Mouse (Mus musculus) heart, postnatal 0 days (tissue): ENCODE results near the gene Kcnn1. TPM values are rescaled to one million over a fixed set of nuclear protein-coding genes. Genes with fewer than 3 reads are reported as not detected.

Experiments
- ATAC-seq: fragments of 200-750 bp; cut with Nextera tagmentation; 2 replicates; pipeline ENCODE4 v1.8.0; 2017; ENCODE audit warnings: low read depth, moderate number of reproducible peaks, moderate library complexity; ENCODE audit not compliant: insufficient read depth
- DNase-seq: peaks from one replicate; pipeline ENCODE4 v3.0.0-alpha.2; 2016; ENCODE audit warnings: low spot score
- H3K27ac ChIP-seq: fragments of 300-500 bp; sonication (generic); 2 replicates; pipeline ENCODE4 v1.5.1; 2014; ENCODE audit warnings: low read depth, mild to moderate bottlenecking
- H3K27me3 ChIP-seq: fragments of 300-500 bp; sonication (generic); 2 replicates; pipeline ENCODE4 v1.6.1; 2014; ENCODE audit warnings: low read length, mixed read lengths; ENCODE audit not compliant: control insufficient read depth, insufficient read depth
- H3K36me3 ChIP-seq: fragments of 300-500 bp; sonication (generic); replicated peaks from 2 replicates; pipeline ENCODE4 v1.6.1; 2014; ENCODE audit warnings: low read length, mixed read lengths; ENCODE audit not compliant: control insufficient read depth, insufficient read depth
- H3K4me1 ChIP-seq: fragments of 300-500 bp; sonication (generic); 2 replicates; pipeline ENCODE4 v1.6.1; 2014; ENCODE audit warnings: antibody characterized with exemption; ENCODE audit not compliant: control insufficient read depth, insufficient read depth
- H3K4me2 ChIP-seq: fragments of 300-500 bp; sonication (generic); 2 replicates; pipeline ENCODE4 v1.6.1; 2014; ENCODE audit warnings: low read depth, mild to moderate bottlenecking, low read length, moderate library complexity
- H3K4me3 ChIP-seq: fragments of 300-500 bp; sonication (generic); 2 replicates; pipeline ENCODE4 v1.5.1; 2014; ENCODE audit warnings: low read depth, low read length
- H3K9ac ChIP-seq: fragments of 300-500 bp; sonication (generic); replicated peaks from 2 replicates; pipeline ENCODE4 v1.6.1; 2014; ENCODE audit warnings: low read depth, low read length, mixed read lengths
- H3K9me3 ChIP-seq: fragments of 300-500 bp; sonication (generic); replicated peaks from 2 replicates; pipeline ENCODE4 v1.6.1; 2016; ENCODE audit warnings: low read length; ENCODE audit not compliant: control insufficient read depth
- CTCF ChIP-seq: IDR thresholded peaks from 2 replicates; pipeline ENCODE4 v1.5.1; 2016; ENCODE audit warnings: antibody characterized with exemption, control low read depth, low read depth
- EP300 ChIP-seq: IDR thresholded peaks from 2 replicates; pipeline ENCODE4 v1.6.1; 2016; ENCODE audit warnings: antibody characterized with exemption, low read depth
- WGBS: fragments of 180-500 bp; shearing (Covaris S2); extraction: QIAGEN DNeasy Blood & Tissue Kit; methylation state at CpG from one replicate; pipeline ENCODE4 v1.1.7; 2014; 5-methylcytosine and 5-hydroxymethylcytosine counted together
- polyA plus RNA-seq: library from polyadenylated mRNA; unstranded; fragments of >200 nt; fragmentation: Nextera tagmentation; extraction: Ambion mirVana; gene quantifications from 2 replicates; pipeline ENCODE4 v1.2.1, GENCODE M21; 2015
- total RNA-seq: library from RNA; depleted of rRNA; stranded (reverse); fragments of >200 nt; gene quantifications from 2 replicates; pipeline ENCODE4 v1.2.3, GENCODE M21; 2014; ENCODE audit warnings: low replicate concordance

Kcnn1 gene
- total and polyA plus RNA-seq, 2 experiments from 2014 or later = 3.4 to 25.2 TPM

DNA sequence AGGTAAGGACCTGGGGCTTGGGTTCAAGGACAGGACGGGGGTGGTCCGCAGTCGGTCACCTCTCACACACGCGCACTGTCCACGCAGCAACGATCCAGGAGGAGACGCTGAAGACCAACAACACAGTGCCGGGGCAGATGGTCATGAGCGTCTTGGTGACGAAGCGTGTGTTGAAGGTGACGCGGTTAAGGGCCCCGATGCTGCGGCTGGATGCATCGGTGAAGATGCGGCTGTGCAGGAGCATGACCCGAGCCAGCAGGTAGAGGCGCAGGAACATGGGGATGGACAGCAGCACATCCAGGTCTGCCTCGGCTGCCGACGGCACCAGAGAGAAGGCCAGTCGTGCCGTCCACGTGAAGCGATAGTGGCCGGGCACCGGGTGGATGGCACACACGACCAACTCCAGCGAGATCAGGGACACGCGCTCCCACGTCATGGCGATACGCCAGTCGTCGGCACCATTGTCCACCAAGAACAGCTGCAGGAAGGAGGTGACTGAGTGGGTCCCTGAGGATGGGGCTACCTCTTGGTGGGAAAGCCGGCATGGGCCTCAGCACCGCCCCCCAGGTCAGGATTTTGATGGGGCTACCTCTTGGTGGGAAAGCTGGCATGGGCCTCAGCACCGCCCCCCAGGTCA is 10.3 kb downstream of the Kcnn1 start:
- ATAC-seq = no peak
- H3K4me3 ChIP-seq = no peak overlapping the region
- no peak for DNase-seq
- H3K27me3 ChIP-seq = no peaks in the 10 kb centered on the region
- TF ChIP-seq CTCF = no peak
- no peak for TF ChIP-seq EP300
- no peaks in the 10 kb centered on the region for H3K4me1 ChIP-seq
- no peak overlapping the region for H3K4me2 ChIP-seq
- H3K36me3 ChIP-seq = no peaks in the 10 kb centered on the region
- no peak overlapping the region for H3K27ac ChIP-seq
- H3K9me3 ChIP-seq = no peaks in the 10 kb centered on the region
- no peak overlapping the region for H3K9ac ChIP-seq
- WGBS = 81% methylated on average over 41 of the region's 41 CpGs

- no peak for DNase-seq
- Histone ChIP-seq H3K36me3 (no peaks in the 10 kb centered on the region), H3K9me3 (no peaks in the 10 kb centered on the region), H3K4me1 (no peaks in the 10 kb centered on the region), H3K27ac (no peak overlapping the region), H3K27me3 (no peaks in the 10 kb centered on the region), H3K4me3 (no peak overlapping the region), H3K9ac (no peak overlapping the region), H3K4me2 (no peak overlapping the region)
- no peak for ATAC-seq
- 54% methylated on average over 6 of the region's 6 CpGs for WGBS
- TF ChIP-seq EP300 (no peak), CTCF (no peak)
Observed at GRCm38 (mm10) chr8:70851837-70852236, 11.2 kb downstream of the Kcnn1 start.

GRCm38 (mm10) chr8:70850947-70851346 is 12.1 kb downstream of the Kcnn1 start:
- H3K4me1 ChIP-seq = no peaks in the 10 kb centered on the region
- H3K4me3 ChIP-seq = no peak overlapping the region
- H3K4me2 ChIP-seq = no peak overlapping the region
- no peak overlapping the region for H3K9ac ChIP-seq
- no peak overlapping the region for H3K27ac ChIP-seq
- ATAC-seq = no peak
- H3K9me3 ChIP-seq = no peaks in the 10 kb centered on the region
- H3K36me3 ChIP-seq = no peaks in the 10 kb centered on the region
- no peak for DNase-seq
- TF ChIP-seq CTCF (no peak), EP300 (no peak)
- H3K27me3 ChIP-seq = no peaks in the 10 kb centered on the region
- 70% methylated on average over 4 of the region's 4 CpGs for WGBS

GRCm38 (mm10) chr8:70850132-70850845 is 12.8 kb downstream of the Kcnn1 start:
- 58% methylated on average over 7 of the region's 7 CpGs for WGBS
- no peak for DNase-seq
- TF ChIP-seq EP300 (no peak), CTCF (no peak)
- H3K4me2 ChIP-seq = no peak overlapping the region
- no peaks in the 10 kb centered on the region for H3K9me3 ChIP-seq
- H3K4me3 ChIP-seq = no peak overlapping the region
- no peaks in the 10 kb centered on the region for H3K27me3 ChIP-seq
- H3K36me3 ChIP-seq = no peaks in the 10 kb centered on the region
- no peak for ATAC-seq
- no peak overlapping the region for H3K27ac ChIP-seq
- H3K9ac ChIP-seq = no peak overlapping the region
- no peaks in the 10 kb centered on the region for H3K4me1 ChIP-seq

DNA sequence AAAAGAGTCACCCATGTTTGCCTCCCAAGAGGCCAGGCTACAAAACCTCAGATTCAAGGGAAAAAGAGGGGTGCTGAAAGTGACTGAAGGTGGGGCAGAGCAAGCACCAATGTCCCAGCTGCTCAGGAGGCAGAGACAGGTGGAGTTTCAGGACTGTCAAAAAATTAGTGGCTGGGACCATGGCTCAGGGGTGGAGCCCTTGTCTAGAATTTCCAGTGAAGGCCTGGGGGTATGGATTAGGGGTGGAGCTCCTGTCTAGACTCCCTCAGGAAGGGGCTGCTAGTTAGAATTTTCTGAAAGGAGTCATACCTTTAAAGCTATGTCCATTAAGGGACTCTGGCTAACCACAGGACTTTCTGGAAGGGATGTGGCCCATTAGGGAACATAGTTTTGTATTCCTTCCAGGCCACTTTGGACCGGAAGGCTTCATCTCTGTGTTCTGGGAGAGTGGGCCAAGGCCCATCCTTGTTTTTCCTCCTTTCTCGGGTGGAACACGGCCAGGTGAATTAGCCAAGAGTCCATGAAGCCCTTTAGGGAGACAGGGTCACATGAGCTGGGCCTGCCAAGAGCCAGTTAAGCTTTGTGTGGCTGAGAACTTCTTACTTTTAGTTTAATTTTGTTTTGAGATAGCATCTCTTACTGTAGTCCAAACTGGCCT is 13.6 kb downstream of the Kcnn1 start:
- DNase-seq (no peak), ATAC-seq (no peak)
- Histone ChIP-seq H3K27ac (no peak overlapping the region), H3K9ac (no peak overlapping the region), H3K36me3 (no peaks in the 10 kb centered on the region), H3K27me3 (no peaks in the 10 kb centered on the region), H3K4me1 (no peaks in the 10 kb centered on the region), H3K9me3 (no peaks in the 10 kb centered on the region), H3K4me2 (no peak overlapping the region), H3K4me3 (no peak overlapping the region)
- WGBS = 75% methylated on average over 3 of the region's 3 CpGs
- TF ChIP-seq EP300 (no peak), CTCF (no peak)
